Mouse (Mus musculus): Measurements from ENCODE around the gene Dtx3. TPM values are rescaled to one million over a fixed set of nuclear protein-coding genes. Genes with fewer than 3 reads are reported as not detected.
"Not testable (repeated sequence)": the region's sequence is repeated elsewhere in the genome, so short reads cannot be mapped to it uniquely, and the experiment has no call there.

The Dtx3 gene
- total RNA-seq, 2 experiments from 2014 or later = 202 to 203 TPM

- intact Hi-C loops (cut with DNase I) = no loop called here
- no peak for DNase-seq (ENCODE audit: low spot score in 2 of 2)
Observed at GRCm38 (mm10) chr10:127154652-127155051, 40.9 kb downstream of the Dtx3 start.

GRCm38 (mm10) chr10:127154241-127154640 lies 41.3 kb downstream of the Dtx3 start:
- no peak for DNase-seq (ENCODE audit: low spot score in 2 of 2)
- intact Hi-C loops (cut with DNase I) = no loop called here

GRCm38 (mm10) chr10:127153323-127153722 lies 42.2 kb downstream of the Dtx3 start:
- DNase-seq (ENCODE audit: low spot score in 2 of 2) = no peak
- intact Hi-C loops (cut with DNase I) = no loop called here

- intact Hi-C loops (cut with DNase I); DNase-seq (ENCODE audit: low spot score in 2 of 2): not testable (repeated sequence)
Observed at GRCm38 (mm10) chr10:127152556-127152955, 43.0 kb downstream of the Dtx3 start.

GRCm38 (mm10) chr10:127151233-127151632 lies 44.3 kb downstream of the Dtx3 start:
- intact Hi-C loops (cut with DNase I); DNase-seq (ENCODE audit: low spot score in 2 of 2): not testable (repeated sequence)

- DNase-seq (ENCODE audit: low spot score in 2 of 2) = no peak
- intact Hi-C loops (cut with DNase I) = no loop called here
Observed at GRCm38 (mm10) chr10:127150471-127150872, 45.1 kb downstream of the Dtx3 start.

- DNase-seq (ENCODE audit: low spot score in 2 of 2) = no peak
- intact Hi-C loops (cut with DNase I) = no loop called here
Observed at GRCm38 (mm10) chr10:127147135-127147534, 48.4 kb downstream of the Dtx3 start.

GRCm38 (mm10) chr10:127145303-127145702 lies 50.2 kb downstream of the Dtx3 start:
- DNase-seq (ENCODE audit: low spot score in 2 of 2) = no peak
- intact Hi-C loops (cut with DNase I) = no loop called here

GRCm38 (mm10) chr10:127144536-127144935 lies 51.0 kb downstream of the Dtx3 start:
- intact Hi-C loops (cut with DNase I) = no loop called here
- DNase-seq (ENCODE audit: low spot score in 2 of 2) = no peak

- DNase-seq (ENCODE audit: low spot score in 2 of 2) = no peak
Observed at GRCm38 (mm10) chr10:127143228-127143627, 52.3 kb downstream of the Dtx3 start.

GRCm38 (mm10) chr10:127141500-127141899 lies 54.0 kb downstream of the Dtx3 start:
- DNase-seq (ENCODE audit: low spot score in 2 of 2) = no peak
- intact Hi-C loops (cut with DNase I) = no loop called here

More at GRCm38 (mm10) chr10:127143228-127143627, 52.3 kb downstream of the Dtx3 start:
- intact Hi-C loops (cut with DNase I) = no loop called here

GRCm38 (mm10) chr10:127140971-127141370 lies 54.6 kb downstream of the Dtx3 start:
- DNase-seq (ENCODE audit: low spot score in 2 of 2) = no peak
- intact Hi-C loops (cut with DNase I) = no loop called here

Other genes with a start within 250 kb of the Dtx3 start
- gene Ctdsp2, start 217.0 kb downstream of the Dtx3 start, total RNA-seq (2021) = 10 to 100 TPM; 69.6 to 75.1 TPM
- under 1 TPM; 0.29 to 0.40 TPM for gene Avil, start 195.0 kb downstream of the Dtx3 start, total RNA-seq (2021)
- gene Tsfm, start 164.9 kb downstream of the Dtx3 start, total RNA-seq (2021) = 10 to 100 TPM; 27.7 to 28.2 TPM
- gene Mettl1, start 154.3 kb downstream of the Dtx3 start, total RNA-seq (2021) = 10 to 100 TPM; 10.3 to 11.1 TPM
- gene Eef1akmt3, start 154.2 kb downstream of the Dtx3 start, total RNA-seq (2021) = under 1 TPM in 1 of 2 experiments, not detected in 1; 0.19 TPM
- gene Cyp27b1, start 147.5 kb downstream of the Dtx3 start, total RNA-seq (2021) = under 1 TPM; 0.59 to 0.61 TPM
- 10 to 100 TPM; 32.7 to 35.1 TPM for gene March9, start 135.5 kb downstream of the Dtx3 start, total RNA-seq (2021)
- gene Cdk4, start 132.2 kb downstream of the Dtx3 start, total RNA-seq (2021) = 100 to 1,000 TPM in 1 of 2 experiments, 10 to 100 TPM in 1; 88.3 to 106 TPM
- 10 to 100 TPM; 67.1 to 74.5 TPM for gene Tspan31, start 125.5 kb downstream of the Dtx3 start, total RNA-seq (2021)
- 100 to 1,000 TPM; 704 to 706 TPM for gene Agap2, start 120.4 kb downstream of the Dtx3 start, total RNA-seq (2021)
- gene Os9, start 74.6 kb downstream of the Dtx3 start, total RNA-seq (2021) = 100 to 1,000 TPM; 111 to 116 TPM
- gene B4galnt1, start 30.5 kb downstream of the Dtx3 start, total RNA-seq (2021) = 100 to 1,000 TPM; 108 to 110 TPM
- gene Slc26a10, start 15.1 kb downstream of the Dtx3 start, total RNA-seq (2021) = 1 to 10 TPM; 1.1 to 1.4 TPM
- 100 to 1,000 TPM in 1 of 2 experiments, 10 to 100 TPM in 1; 92.9 to 103 TPM for gene Arhgef25, start 5.6 kb downstream of the Dtx3 start, total RNA-seq (2021)
- gene Pip4k2c, start 15.9 kb upstream of the Dtx3 start, total RNA-seq (2021) = 10 to 100 TPM; 63.6 to 78.9 TPM
- gene Kif5a, start 67.6 kb upstream of the Dtx3 start, total RNA-seq (2021) = 100 to 1,000 TPM; 581 to 593 TPM
- 100 to 1,000 TPM; 308 to 321 TPM for gene Dctn2, start 70.6 kb upstream of the Dtx3 start, total RNA-seq (2021)
- 10 to 100 TPM; 41.2 to 44.7 TPM for gene Mbd6, start 93.3 kb upstream of the Dtx3 start, total RNA-seq (2021)
- gene Mars, start 116.1 kb upstream of the Dtx3 start, total RNA-seq (2021) = 10 to 100 TPM; 59.1 to 61.5 TPM
- gene Arhgap9, start 126.2 kb upstream of the Dtx3 start, total RNA-seq (2021) = 1 to 10 TPM in 1 of 2 experiments, under 1 TPM in 1; 0.66 to 1.2 TPM
- 1 to 10 TPM; 1.6 to 1.9 TPM for gene Gli1, start 146.2 kb upstream of the Dtx3 start, total RNA-seq (2021)
- under 1 TPM in 1 of 2 experiments, not detected in 1; 0.13 TPM for gene Inhbe, start 158.7 kb upstream of the Dtx3 start, total RNA-seq (2021)
- not detected for gene Inhbc, start 174.7 kb upstream of the Dtx3 start, total RNA-seq (2021)
- 100 to 1,000 TPM; 333 to 340 TPM for gene R3hdm2, start 184.6 kb upstream of the Dtx3 start, total RNA-seq (2021)

Measured in left cerebral cortex, postnatal 14 days (tissue).